Mouse (Mus musculus): ENCODE measurements around the gene Olfr1370. TPM values are rescaled to one million over a fixed set of nuclear protein-coding genes. Genes with fewer than 3 reads are reported as not detected.

Olfr1370 gene
- polyA plus RNA-seq, 1 experiment = not detected

DNA sequence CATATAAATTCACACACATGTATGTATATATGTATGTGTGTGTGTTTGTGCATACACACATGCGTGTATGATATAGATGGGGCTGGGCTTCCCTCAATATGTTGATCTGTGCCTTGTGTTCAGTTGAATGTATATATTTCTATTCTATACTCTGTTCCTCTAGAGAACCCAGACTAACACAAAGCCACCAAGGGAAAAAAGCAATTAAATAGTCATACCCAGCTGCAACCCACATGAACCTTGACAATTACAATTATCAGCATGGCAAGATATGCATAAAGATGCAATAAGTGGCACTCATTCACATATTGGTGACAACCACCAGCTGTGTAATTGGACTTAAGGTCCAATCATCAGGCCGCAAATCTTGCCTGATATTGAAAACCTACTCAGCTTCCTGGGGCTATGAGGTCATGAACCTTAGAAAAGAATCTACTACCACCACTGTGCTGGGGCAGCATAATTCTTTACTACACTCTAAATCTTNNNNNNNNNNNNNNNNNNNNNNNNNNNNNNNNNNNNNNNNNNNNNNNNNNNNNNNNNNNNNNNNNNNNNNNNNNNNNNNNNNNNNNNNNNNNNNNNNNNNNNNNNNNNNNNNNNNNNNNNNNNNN is 34.1 kb downstream of the Olfr1370 start:
- H3K27me3 ChIP-seq (ENCODE audit: control insufficient read depth, insufficient read depth, low read length) = no peaks in the 10 kb centered on the region
- H3K27ac ChIP-seq (ENCODE audit: control insufficient read depth, insufficient read depth, low read depth, low read length) = no peak overlapping the region
- H3K4me1 ChIP-seq (ENCODE audit: control insufficient read depth, insufficient read depth, low read length) = no peaks in the 10 kb centered on the region
- no peaks in the 10 kb centered on the region for H3K36me3 ChIP-seq (ENCODE audit: control insufficient read depth, insufficient read depth, low read length)
- TF ChIP-seq POLR2A (IDR thresholded peaks at IDR 0.05; ENCODE audit: control insufficient read depth, low read depth, low read length) (no peak), CTCF (IDR thresholded peaks at IDR 0.05; ENCODE audit: control insufficient read depth, insufficient read depth, insufficient replicate concordance, low read depth, low read length) (no peak)
- no peak overlapping the region for H3K4me3 ChIP-seq (ENCODE audit: control insufficient read depth, low read depth, low read length)

DNA sequence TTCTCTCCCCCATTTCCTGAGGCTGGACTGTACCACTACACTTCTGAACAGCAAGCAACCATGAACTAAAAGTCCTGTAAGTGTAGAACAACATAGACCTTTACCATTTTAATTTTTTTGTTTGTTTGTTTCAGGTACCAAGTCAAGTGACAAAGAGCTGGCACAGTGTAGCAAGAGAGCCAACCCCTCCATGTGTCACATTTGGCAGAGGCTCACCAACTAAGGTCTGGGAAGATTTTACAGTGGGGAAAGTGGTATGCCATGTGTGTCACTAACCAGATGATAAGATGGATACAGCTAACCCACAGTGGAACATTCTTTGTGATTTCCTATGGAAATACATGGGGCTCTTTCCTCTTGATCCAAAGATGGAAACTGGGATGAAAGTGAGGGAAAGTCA is 38.8 kb downstream of the Olfr1370 start:
- no peaks in the 10 kb centered on the region for H3K27me3 ChIP-seq (ENCODE audit: control insufficient read depth, insufficient read depth, low read length)
- TF ChIP-seq POLR2A (IDR thresholded peaks at IDR 0.05; ENCODE audit: control insufficient read depth, low read depth, low read length) = no peak
- no peak for TF ChIP-seq CTCF (IDR thresholded peaks at IDR 0.05; ENCODE audit: control insufficient read depth, insufficient read depth, insufficient replicate concordance, low read depth, low read length)
- H3K27ac ChIP-seq (ENCODE audit: control insufficient read depth, insufficient read depth, low read depth, low read length) = no peak overlapping the region
- no peaks in the 10 kb centered on the region for H3K4me1 ChIP-seq (ENCODE audit: control insufficient read depth, insufficient read depth, low read length)
- no peak overlapping the region for H3K4me3 ChIP-seq (ENCODE audit: control insufficient read depth, low read depth, low read length)
- no peaks in the 10 kb centered on the region for H3K36me3 ChIP-seq (ENCODE audit: control insufficient read depth, insufficient read depth, low read length)

- no peaks in the 10 kb centered on the region for H3K27me3 ChIP-seq (ENCODE audit: control insufficient read depth, insufficient read depth, low read length)
- no peak overlapping the region for H3K27ac ChIP-seq (ENCODE audit: control insufficient read depth, insufficient read depth, low read depth, low read length)
- TF ChIP-seq POLR2A (IDR thresholded peaks at IDR 0.05; ENCODE audit: control insufficient read depth, low read depth, low read length) (no peak), CTCF (IDR thresholded peaks at IDR 0.05; ENCODE audit: control insufficient read depth, insufficient read depth, insufficient replicate concordance, low read depth, low read length) (no peak)
- no peaks in the 10 kb centered on the region for H3K36me3 ChIP-seq (ENCODE audit: control insufficient read depth, insufficient read depth, low read length)
- no peak overlapping the region for H3K4me3 ChIP-seq (ENCODE audit: control insufficient read depth, low read depth, low read length)
- no peaks in the 10 kb centered on the region for H3K4me1 ChIP-seq (ENCODE audit: control insufficient read depth, insufficient read depth, low read length)
Measured at GRCm38 (mm10) chr13:21035011-21035410, 39.7 kb downstream of the Olfr1370 start.

- Histone ChIP-seq H3K36me3 (ENCODE audit: control insufficient read depth, insufficient read depth, low read length) (no peaks in the 10 kb centered on the region), H3K4me3 (ENCODE audit: control insufficient read depth, low read depth, low read length) (no peak overlapping the region), H3K4me1 (ENCODE audit: control insufficient read depth, insufficient read depth, low read length) (no peaks in the 10 kb centered on the region), H3K27ac (ENCODE audit: control insufficient read depth, insufficient read depth, low read depth, low read length) (no peak overlapping the region), H3K27me3 (ENCODE audit: control insufficient read depth, insufficient read depth, low read length) (no peaks in the 10 kb centered on the region)
- TF ChIP-seq CTCF (IDR thresholded peaks at IDR 0.05; ENCODE audit: control insufficient read depth, insufficient read depth, insufficient replicate concordance, low read depth, low read length) (no peak), POLR2A (IDR thresholded peaks at IDR 0.05; ENCODE audit: control insufficient read depth, low read depth, low read length) (no peak)
Measured at GRCm38 (mm10) chr13:21033176-21033575, 41.6 kb downstream of the Olfr1370 start.

GRCm38 (mm10) chr13:21024831-21025230 is 49.9 kb downstream of the Olfr1370 start:
- Histone ChIP-seq H3K4me1 (ENCODE audit: control insufficient read depth, insufficient read depth, low read length) (no peaks in the 10 kb centered on the region), H3K4me3 (ENCODE audit: control insufficient read depth, low read depth, low read length) (no peak overlapping the region), H3K27me3 (ENCODE audit: control insufficient read depth, insufficient read depth, low read length) (no peaks in the 10 kb centered on the region), H3K36me3 (ENCODE audit: control insufficient read depth, insufficient read depth, low read length) (no peaks in the 10 kb centered on the region), H3K27ac (ENCODE audit: control insufficient read depth, insufficient read depth, low read depth, low read length) (no peak overlapping the region)
- TF ChIP-seq POLR2A (IDR thresholded peaks at IDR 0.05; ENCODE audit: control insufficient read depth, low read depth, low read length) (no peak), CTCF (IDR thresholded peaks at IDR 0.05; ENCODE audit: control insufficient read depth, insufficient read depth, insufficient replicate concordance, low read depth, low read length) (no peak)

Other genes with a start within 250 kb of the Olfr1370 start
- gene Olfr1369-ps1, start 36.5 kb upstream of the Olfr1370 start, polyA plus RNA-seq (2012; rRNA removed) = not detected in 2 replicates
- not detected in 2 replicates for gene Olfr263, start 54.7 kb upstream of the Olfr1370 start, polyA plus RNA-seq (2012; rRNA removed)
- 0.10 TPM in 1 of 2 replicates, not detected in the other for gene Olfr1368, start 70.9 kb upstream of the Olfr1370 start, polyA plus RNA-seq (2012; rRNA removed)
- gene Trim27, start 104.5 kb upstream of the Olfr1370 start, polyA plus RNA-seq (2012; rRNA removed) = 142 and 149 TPM in 2 replicates
- 0.63 TPM in 1 of 2 replicates, not detected in the other for gene Gpx5, start 217.8 kb upstream of the Olfr1370 start, polyA plus RNA-seq (2012; rRNA removed)
- 73.9 and 120 TPM in 2 replicates for gene Gpx6, start 237.2 kb upstream of the Olfr1370 start, polyA plus RNA-seq (2012; rRNA removed)